12 mouse cellular contexts compared by ENCODE assay signal in genomic region chr6:47647876-47648275, GRCm38 (mm10). TPM values are rescaled to one million over a fixed set of nuclear protein-coding genes. Genes with fewer than 3 reads are reported as not detected.
A peak's percentile ranks its signal among the peaks of the same experiment; 100 is the strongest.
DNase-seq lines count a peak whose midpoint lies in the region; ATAC-seq and TF ChIP-seq lines count a peak whose summit lies in the region.
"Had no signal": no experiment of that assay in that cellular context is flagged by ENCODE, and none has a peak within 500 bp of the region (broad histone marks: within the 10 kb centered on the region; RNA-seq: fewer than 3 reads in every experiment).

No protein-coding gene starts in this region.

- no peaks in the 10 kb centered on the region for H3K36me3 ChIP-seq in heart, embryonic 12.5 days
- no peaks in the 10 kb centered on the region for H3K36me3 ChIP-seq in forebrain, embryonic 15.5 days
- no peaks in the 10 kb centered on the region for H3K36me3 ChIP-seq in intestine, postnatal 0 days (ENCODE audit: control insufficient read depth, insufficient read depth)

- H3K9ac ChIP-seq in heart, embryonic 12.5 days, result no peak overlapping the region
- H3K9ac ChIP-seq in forebrain, embryonic 15.5 days (replicated peaks), result no peak overlapping the region
- no peak overlapping the region for H3K9ac ChIP-seq in intestine, postnatal 0 days (ENCODE audit: low read depth, low read length)
- H3K9ac ChIP-seq: forebrain, embryonic 13.5 days had no signal

- H3K27me3 ChIP-seq in heart, embryonic 12.5 days (replicated peaks), result peaks cover 21% of the 10 kb centered on the region
- H3K27me3 ChIP-seq in forebrain, embryonic 15.5 days, result no peaks in the 10 kb centered on the region
- no peaks in the 10 kb centered on the region for H3K27me3 ChIP-seq in intestine, postnatal 0 days (replicated peaks; ENCODE audit: control insufficient read depth, insufficient read depth, low read length)
- H3K27me3 ChIP-seq: forebrain, embryonic 13.5 days had no signal

- H3K9me3 ChIP-seq in heart, embryonic 12.5 days (replicated peaks), result no peaks in the 10 kb centered on the region
- no peaks in the 10 kb centered on the region for H3K9me3 ChIP-seq in forebrain, embryonic 15.5 days
- H3K9me3 ChIP-seq in intestine, postnatal 0 days (ENCODE audit: control insufficient read depth), result no peaks in the 10 kb centered on the region
- H3K9me3 ChIP-seq: forebrain, embryonic 13.5 days had no signal

- whole genome bisulfite sequencing in heart, embryonic 12.5 days, result 69% methylated on average over 8 of the region's 8 CpGs
- WGBS in forebrain, embryonic 15.5 days, result 88% methylated on average over 8 of the region's 8 CpGs
- 80% methylated on average over 8 of the region's 8 CpGs for WGBS in intestine, postnatal 0 days

- no peak overlapping the region for H3K4me2 ChIP-seq in heart, embryonic 12.5 days
- H3K4me2 ChIP-seq in forebrain, embryonic 15.5 days (replicated peaks), result no peak overlapping the region
- no peak overlapping the region for H3K4me2 ChIP-seq in intestine, postnatal 0 days (replicated peaks; ENCODE audit: low read depth)
- H3K4me2 ChIP-seq: forebrain, embryonic 13.5 days had no signal

- H3K4me1 ChIP-seq in heart, embryonic 12.5 days (replicated peaks), result no peaks in the 10 kb centered on the region
- H3K4me1 ChIP-seq in forebrain, embryonic 15.5 days, result no peaks in the 10 kb centered on the region
- H3K4me1 ChIP-seq in intestine, postnatal 0 days (replicated peaks; ENCODE audit: control insufficient read depth, insufficient read depth, low read length), result no peaks in the 10 kb centered on the region
- H3K4me1 ChIP-seq: forebrain, embryonic 13.5 days had no signal

- no peak overlapping the region for H3K27ac ChIP-seq in heart, embryonic 12.5 days (ENCODE audit: poor library complexity, severe bottlenecking)
- H3K27ac ChIP-seq in forebrain, embryonic 15.5 days (replicated peaks), result no peak overlapping the region
- H3K27ac ChIP-seq in intestine, postnatal 0 days (ENCODE audit: low read depth, low read length), result no peak overlapping the region
- H3K27ac ChIP-seq: forebrain, embryonic 13.5 days; hindbrain, postnatal 0 days; layer of hippocampus, adult 2 months had no signal

- no peak overlapping the region for H3K4me3 ChIP-seq in heart, embryonic 12.5 days
- H3K4me3 ChIP-seq in forebrain, embryonic 15.5 days, result no peak overlapping the region
- H3K4me3 ChIP-seq in intestine, postnatal 0 days (ENCODE audit: low read depth, low read length), result no peak overlapping the region
- H3K4me3 ChIP-seq: forebrain, embryonic 13.5 days; layer of hippocampus, adult 2 months had no signal

- TF ChIP-seq CTCF in intestine, postnatal 0 days (IDR thresholded peaks at IDR 0.05; ENCODE audit: low read depth), result no peak

- ATAC-seq in heart, embryonic 12.5 days (ENCODE audit: insufficient number of reproducible peaks, low FRiP score), result no peak
- ATAC-seq in forebrain, embryonic 15.5 days (replicated peaks), result no peak
- ATAC-seq in intestine, postnatal 0 days, result no peak
- ATAC-seq: forebrain, embryonic 13.5 days; hindbrain, postnatal 0 days; lung, postnatal 0 days had no signal

- DNase-seq in heart, adult 11 months, result peak; percentile 90
- DNase-seq in retina, embryonic 14.5 days (ENCODE audit: low spot score), result peak; percentile 19
- no peak for DNase-seq in retina, postnatal 1 day
- peak; percentile 9 for DNase-seq in adrenal gland, postnatal 14 days
- DNase-seq in forelimb bud, embryonic 11.5 days (ENCODE audit: low read depth, low spot score), result peak; percentile 24

RNA-seq across cellular contexts. Expression of gene Ezh2, which starts 52.7 kb away (rescaled TPM):
- polyA plus RNA-seq in heart, embryonic 12.5 days (2016; fragmentation: Nextera tagmentation; extraction: Ambion mirVana), result 69.7 and 70.0 TPM in 2 replicates
- total RNA-seq in adrenal gland, postnatal 14 days (2021), result 36.6 and 38.2 TPM in 2 replicates
- polyA plus RNA-seq in forebrain, embryonic 15.5 days (2015; fragmentation: Nextera tagmentation; extraction: Ambion mirVana), result 156 and 165 TPM in 2 replicates
- polyA plus RNA-seq in intestine, postnatal 0 days (2015; fragmentation: Nextera tagmentation; extraction: Ambion mirVana), result 38.7 and 40.7 TPM in 2 replicates
